Mouse (Mus musculus): Measurements from ENCODE around the gene Fbxo41.
A peak's percentile ranks its signal among the peaks of the same experiment; 100 is the strongest.
"Not testable (repeated sequence)": the region's sequence is repeated elsewhere in the genome, so short reads cannot be mapped to it uniquely, and the experiment has no call there.

Gene Fbxo41

DNA sequence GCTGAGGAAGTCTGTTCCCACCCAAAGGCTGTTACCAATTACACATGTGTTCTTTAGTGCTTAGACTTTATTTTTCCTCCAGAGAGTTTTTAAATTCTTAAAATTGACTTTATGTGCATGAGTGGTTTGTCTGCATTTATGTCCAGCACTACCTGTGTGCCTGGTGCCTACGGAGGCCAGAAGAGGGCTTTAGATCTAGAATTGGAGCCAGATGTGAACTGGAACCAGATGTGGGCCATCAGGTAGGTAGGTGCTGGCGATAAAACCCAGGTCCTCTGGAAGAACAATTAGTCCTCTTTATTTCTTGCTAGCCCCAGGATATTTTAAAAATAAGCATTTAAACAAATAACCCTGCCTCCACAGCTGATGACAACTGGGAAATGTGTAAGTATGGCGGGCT is 11.2 kb downstream of the Fbxo41 start:
- no peak for DNase-seq (ENCODE audit: low spot score in 2 of 2)

DNA sequence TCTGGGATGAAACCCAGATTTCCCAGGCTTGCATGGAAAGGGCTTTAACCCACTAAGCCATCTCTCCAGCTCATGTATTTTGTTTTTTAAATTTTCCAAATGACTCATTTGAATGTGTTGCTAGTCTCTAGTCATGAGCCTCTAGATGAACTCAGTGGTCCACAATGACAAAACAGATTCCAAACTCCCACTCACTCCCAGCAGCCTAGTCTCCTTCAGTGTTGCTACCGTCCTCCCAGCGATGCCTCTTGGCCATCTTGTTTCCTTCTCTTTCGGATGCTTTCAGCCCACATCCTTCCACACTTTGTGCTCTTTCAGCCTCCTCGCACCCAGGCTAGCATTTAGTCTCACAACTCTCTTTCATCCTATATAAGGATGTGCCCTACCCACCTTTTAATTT is 12.5 kb downstream of the Fbxo41 start:
- DNase-seq (ENCODE audit: low spot score in 2 of 2) = no peak

DNA sequence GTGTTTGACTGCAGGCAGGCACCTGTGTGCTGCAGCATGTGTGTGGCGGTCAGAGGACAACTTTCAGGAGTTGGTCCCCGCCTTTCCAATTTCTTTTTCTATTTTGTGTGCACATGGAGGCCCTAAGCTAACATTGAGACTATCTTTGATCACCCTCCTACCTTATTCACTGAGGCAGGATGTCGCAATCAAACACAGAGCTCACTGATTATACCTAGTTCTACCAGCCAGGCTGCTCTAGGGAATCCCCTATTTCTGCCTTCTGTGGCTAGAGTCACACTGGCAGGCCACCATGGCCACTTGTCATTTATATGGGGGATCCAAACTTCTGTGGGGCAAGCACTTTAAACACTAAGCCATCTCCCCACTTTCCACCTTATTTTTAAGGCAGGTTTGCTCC is 13.1 kb downstream of the Fbxo41 start:
- no peak for DNase-seq (ENCODE audit: low spot score in 2 of 2)

DNA sequence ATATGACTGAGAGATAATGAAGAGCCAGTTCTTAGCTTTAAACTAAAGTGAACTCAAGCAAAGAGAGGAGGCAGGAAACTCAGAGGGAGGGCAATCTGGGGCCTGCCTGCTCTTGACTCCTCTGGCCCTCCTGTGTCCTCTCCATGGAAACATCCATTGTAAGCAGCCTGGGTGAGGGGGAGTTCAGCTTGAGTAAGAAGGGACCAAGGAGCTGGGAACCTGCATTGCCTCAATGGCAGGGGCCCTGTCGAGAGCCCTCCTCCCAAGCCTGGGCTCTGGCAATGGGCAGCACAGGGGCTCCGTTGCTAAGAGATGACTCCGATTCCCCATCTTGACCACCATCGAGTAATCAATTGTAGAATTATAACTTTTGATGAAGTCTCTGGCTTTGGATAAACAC is 14.3 kb downstream of the Fbxo41 start:
- no peak for DNase-seq (ENCODE audit: low spot score in 2 of 2)

DNA sequence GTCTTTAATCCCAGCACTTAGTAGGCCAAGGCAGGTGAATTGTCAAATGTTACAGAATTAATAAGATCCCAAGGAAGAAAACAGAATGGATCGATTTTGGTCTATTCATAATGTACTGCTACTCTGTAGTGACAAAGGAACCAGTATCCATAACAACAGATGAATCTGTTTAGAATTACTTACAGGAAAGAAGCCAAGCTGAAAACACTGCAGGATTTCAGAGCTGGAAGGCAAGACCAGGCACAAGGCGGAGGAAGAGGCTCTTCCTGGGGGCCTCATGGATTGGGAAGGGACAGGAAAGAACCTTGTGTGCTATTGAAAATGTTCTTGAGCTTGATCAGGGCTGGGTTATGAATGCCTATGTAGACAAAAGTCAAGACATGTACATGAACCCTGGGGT is 17.1 kb downstream of the Fbxo41 start:
- DNase-seq (ENCODE audit: low spot score in 2 of 2) = no peak

DNA sequence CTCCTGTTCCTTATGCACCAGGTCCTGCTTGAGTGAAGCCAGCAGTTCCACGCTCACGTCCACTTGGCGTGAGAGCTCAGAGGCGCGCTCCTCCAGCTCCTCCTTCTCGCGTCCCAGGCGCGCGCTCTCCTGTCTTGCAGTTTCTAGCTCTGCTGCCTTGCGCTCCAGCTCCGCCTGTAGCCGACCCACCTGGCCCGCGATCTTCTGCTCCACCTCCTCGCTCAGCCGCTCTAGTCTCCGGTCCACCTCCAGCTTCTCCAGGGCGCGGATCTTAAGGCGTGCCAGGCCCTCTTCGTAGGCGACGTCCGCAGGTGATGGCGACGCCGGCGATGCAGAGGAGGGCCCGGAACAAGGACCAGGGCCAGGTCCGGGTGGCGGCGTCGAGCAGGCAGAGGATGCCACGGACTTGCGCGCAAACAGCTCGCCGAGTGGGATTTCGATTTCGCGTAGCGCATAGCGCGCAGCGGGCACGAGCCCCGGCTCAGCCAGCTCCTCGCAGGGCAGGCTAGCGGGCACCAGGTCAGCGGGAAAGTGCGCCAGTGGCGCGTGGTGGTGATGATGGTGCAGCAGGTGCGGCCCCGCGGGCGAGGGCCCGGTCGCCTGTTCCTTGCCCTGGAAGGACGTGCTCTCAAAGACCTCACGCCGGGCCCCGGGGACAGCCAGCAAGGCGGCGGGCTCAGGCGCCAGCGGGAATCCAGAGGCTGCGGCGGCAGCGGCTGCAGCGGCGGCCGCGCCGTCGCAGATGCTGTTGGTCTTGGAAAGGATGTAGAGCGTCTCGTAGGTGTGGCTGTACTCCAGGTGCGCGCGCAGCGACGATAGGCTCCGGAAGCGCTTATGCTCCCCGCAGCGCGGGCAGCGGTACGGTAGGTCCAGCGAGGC is 18.7 kb downstream of the Fbxo41 start:
- DNase-seq (ENCODE audit: low spot score in 2 of 2) = no peak

DNA sequence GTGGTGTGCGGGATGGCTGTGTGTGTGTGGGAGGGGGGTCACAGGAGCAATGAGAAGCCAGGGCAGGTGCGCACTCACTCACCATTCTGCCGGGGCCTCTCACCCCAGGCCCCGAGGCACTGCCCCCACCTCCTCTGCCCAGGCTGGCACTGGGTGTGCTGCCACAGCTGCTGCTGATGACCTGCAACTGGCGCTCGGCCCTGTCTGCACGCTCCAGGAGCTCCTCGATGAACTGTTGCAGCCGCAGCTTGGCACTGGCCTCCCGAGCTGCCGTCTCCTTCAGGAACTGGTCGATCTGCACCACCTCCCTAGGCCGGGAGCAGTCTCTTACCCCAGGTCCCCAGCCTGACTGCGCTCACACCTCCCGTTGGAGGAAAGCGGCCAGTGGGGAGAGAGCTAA is 22.1 kb downstream of the Fbxo41 start:
- no peak for DNase-seq (ENCODE audit: low spot score in 2 of 2)

DNA sequence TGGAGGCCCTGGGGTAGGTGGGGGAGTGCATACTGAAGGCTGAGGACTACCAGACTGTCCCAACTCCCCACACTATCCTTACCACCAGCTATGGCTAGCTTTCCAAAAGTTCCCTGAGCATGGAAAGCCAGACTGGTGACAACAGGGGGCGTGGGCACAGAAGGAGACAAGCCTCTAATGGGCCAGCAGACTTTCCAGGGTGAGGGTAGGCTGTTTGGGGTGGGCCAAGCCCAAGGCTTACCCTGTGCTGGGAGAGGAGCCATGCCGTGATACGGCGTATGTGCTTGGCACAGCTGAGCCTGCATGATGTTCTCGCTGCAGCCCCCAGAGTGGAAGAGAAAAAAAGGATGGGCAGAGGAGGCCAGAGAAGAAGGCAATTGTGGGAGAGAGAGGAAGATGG is 22.8 kb downstream of the Fbxo41 start:
- no peak for DNase-seq (ENCODE audit: low spot score in 2 of 2)

DNA sequence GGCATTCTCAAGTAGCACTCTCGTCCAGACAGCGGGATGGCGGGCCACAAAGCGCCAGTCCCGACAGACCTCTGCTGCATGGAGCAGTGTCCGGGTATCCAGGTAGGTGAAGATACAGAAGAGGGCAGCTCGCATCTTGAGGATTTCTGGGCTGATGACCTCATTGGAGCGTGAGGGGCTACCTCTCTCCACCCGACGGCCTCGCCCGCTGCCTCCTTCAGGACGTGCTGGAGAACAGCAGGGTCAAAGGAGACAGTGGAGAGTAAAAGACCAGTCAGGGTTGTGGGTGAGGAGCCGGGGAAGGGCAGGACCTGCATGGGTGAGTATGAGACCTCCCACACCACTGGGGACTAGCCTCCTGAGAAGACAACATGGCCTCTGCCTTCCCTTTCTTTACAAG is 24.4 kb downstream of the Fbxo41 start:
- no peak for DNase-seq (ENCODE audit: low spot score in 2 of 2)

DNA sequence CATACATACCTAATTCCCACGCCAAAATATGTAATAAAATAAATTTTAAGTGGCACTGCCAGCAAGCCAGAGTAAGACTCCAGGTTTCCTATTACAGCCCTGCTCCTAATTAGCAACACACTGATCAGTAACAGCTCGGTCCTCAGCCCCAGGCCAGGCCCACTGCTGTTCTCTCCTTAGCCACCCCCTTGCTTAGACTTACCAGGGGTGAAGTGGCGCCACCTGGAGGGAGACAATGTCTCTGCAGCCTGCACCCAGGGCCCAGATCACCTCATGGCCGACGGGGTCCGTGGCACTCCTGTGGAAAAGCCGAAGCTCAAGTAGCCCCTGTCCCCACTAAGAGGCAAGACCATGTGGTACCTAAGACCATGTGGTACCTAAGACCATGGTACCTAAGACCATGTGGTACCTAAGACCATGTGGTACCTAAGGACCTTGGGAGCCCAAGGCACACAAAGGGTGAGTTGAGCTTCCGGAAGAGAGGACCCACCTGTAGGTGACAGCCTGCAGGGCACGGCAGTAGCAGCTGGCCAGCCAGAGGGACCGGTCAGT is 25.4 kb downstream of the Fbxo41 start:
- DNase-seq (ENCODE audit: low spot score in 2 of 2) = no peak

DNA sequence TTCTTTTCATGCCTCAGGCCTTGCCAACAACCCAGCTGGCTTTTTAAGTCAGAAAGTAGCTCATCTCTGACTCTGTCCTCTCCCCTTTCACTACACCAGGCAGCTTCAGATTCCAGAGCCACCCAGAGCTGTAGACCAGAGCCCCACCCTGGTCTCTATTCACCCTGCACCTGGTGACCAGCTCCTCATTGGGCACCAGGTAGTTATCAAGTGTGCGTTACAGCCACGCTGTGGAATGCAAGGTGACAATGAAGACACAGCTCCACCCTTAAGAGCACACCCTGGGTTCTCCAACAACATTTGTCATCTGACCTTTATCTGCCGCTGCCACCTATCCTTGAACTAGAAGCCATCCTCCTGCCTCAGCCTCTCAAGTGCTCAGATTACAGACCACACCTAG is 27.2 kb downstream of the Fbxo41 start:
- no peak for DNase-seq (ENCODE audit: low spot score in 2 of 2)

DNA sequence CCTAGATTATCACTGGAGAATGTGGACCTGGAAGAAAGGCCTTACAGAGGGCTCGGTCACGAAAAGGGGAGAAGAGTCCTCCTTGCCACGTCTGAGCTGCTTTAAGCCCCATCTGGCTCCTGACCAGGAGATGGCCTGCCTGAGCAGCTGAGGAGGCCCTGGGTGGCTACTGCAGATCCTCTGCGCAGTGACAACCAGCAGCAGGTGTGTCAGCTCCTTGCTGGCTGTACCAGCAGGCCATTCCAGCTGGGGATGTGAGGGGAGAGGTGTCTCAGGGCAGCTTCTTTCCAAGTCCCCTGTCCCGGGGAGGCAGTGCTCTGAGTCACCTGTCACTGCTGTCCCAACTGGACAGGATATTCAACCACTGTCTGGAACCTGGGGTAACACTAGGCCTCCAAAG is 30.3 kb downstream of the Fbxo41 start:
- DNase-seq (ENCODE audit: low spot score in 2 of 2) = no peak

DNA sequence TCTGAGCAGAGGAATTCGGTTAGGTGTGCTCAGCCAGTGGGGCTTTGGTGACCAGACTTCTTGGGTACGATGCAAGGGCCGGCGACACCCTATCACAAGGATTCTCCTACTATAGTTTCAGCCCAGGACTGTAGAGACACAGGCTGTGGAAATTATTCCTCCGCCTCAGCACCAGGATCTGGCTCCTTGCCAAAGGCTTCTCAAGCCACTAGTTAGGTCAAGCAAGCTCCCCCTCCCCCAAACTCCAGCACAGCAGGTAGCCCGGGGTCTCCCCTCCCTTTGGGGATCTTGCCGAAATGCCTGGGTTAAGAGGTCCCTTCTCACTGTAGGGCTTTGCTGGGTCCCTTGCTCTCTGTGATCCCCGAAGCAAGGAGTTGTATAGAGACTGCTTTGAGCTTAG is 30.8 kb downstream of the Fbxo41 start:
- no peak for DNase-seq (ENCODE audit: low spot score in 2 of 2)

DNA sequence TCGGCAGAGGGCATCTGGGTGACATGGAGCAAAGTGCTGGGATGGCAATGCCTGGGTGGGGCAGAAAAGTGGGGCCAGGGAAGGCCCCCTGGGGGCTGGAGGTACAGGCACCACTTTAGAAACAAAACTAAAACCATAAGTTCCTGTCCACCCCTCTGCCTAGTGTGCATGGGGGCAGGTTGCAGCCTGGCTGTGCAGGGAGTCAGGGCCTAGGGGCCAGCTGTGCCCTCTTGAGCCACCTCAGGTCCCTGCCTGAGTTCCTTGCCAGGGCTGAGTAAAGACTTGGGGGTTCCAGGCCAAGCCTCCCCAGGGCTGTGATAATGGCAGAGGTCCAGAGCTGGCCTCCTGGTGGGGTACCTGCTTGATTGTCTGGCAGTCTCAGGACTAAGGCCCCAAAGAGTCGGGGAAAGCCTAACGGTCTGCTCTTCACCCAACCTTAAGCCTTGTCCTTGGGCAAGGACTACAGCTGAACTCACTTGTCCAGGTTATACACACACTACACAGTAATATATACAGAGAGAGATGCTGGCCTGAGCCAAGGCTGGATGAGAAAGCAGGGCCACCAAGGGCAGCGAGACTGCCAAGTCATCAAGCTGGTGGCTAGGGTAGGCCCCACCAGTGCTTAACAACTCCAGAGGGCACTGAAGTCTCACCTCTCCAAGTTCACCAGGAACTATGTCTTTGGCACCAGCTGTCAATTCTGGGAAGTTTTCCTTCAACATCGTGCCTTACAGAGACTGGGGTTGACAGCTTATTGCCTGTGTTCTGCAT is 32.9 kb downstream of the Fbxo41 start:
- DNase-seq (ENCODE audit: low spot score in 2 of 2) = no peak

DNA sequence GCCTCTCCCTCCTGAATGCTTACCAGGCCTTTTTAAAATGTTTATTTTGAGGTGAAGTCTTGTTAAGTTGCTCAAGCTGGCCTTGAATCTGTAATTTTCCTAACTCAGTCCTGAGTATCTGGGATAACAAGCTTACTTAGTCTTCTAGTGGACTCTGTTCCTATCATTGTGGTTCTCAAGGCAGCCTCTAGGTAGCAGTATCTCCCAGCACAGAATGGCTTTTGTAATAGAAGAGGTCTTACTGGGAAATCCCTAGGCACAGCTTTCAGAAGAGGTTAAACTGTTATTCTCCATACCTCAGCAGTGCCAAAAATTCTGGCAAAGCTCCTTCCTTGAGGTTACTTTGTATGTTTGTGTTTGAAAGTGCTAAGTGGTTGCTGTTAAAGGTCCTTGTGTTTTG is 37.4 kb downstream of the Fbxo41 start:
- no peak for DNase-seq (ENCODE audit: low spot score in 2 of 2)

DNA sequence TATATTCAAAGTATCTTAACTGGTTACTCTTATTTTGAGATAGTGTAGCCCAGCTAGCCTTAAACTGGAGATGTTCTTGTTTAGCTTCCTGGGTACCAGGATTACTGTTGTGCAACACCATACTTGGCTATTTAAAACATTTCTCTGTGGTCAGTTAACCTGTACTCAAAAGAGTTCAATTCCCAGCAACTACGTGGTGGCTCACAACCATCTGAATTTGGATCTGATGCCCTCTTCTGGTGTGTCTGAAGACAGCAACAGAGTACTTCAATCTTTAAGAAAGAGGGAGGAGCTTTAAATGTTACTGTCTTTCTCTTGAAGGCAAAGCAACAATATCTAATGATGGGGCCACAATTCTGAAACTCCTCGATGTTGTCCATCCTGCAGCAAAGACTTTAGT is 43.2 kb downstream of the Fbxo41 start:
- DNase-seq (ENCODE audit: low spot score in 2 of 2) = no peak

DNA sequence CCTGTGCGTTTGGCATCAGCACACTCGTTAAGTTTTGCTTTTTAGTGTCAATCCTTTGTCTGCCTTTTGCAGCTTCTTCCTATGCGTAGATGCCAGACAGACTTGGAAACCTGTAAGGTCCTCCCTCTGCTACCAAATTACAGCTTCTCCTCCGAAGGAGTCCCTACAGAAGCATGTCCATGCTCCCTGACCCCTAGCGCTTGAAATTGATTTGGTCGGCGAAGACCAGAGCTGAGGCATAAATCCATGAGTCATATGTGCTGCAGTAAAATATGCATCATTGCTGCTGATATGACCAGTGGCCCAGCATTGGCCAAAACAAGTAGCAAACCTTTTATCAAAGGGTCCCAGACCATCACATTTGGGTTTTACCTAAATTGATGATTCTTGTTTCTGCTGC is 50.0 kb downstream of the Fbxo41 start:
- DNase-seq (ENCODE audit: low spot score in 2 of 2) = no peak

DNA sequence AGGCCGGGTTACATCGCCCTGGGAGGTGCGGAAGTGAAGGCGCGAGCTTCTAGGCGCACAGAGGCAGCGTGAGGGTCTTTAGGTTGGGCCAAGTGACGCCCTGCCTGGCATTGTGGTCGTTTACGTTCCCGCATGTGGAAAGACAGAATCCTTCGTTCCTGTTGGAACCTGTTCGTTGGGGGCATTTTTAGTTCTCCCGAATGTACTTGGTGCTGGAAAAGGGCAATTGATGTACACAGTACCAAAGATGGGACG is 50.5 kb downstream of the Fbxo41 start:
- no peak for DNase-seq (ENCODE audit: low spot score in 2 of 2)

DNA sequence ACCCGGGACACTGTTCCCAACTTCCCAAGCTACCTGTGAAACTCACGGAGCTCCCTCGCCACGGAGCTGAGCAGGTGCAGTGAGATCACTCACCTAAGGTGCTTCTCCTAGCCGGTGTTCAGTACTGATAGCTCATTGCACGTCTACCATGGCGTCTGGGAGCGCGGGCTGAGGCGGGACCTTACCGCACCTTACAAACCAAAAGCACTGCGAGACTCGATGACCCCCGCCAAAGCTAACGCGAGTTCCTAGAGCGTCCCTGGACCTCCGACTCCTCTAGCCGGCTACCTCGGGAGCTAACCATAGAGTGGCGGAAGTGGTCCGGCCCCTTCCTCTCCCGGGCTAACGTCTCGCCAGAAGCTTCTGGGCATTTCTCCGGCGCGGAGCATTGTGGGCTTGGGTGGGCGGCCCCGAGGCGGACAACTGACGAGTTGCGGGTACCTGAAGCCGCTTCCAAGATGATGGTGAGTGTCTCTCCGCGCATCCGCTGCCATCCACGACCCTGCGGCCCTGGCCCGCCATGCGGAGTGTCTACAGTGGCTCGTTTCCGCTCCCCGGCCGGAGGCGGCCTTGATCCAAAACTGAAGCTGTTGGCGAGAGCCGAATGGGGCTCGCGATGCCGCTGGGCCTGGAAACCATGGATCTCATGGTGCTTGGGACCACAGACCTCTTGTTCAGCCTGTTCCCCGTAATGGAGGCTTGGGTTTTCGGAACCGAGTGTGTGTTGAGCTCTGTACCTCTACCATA is 51.0 kb downstream of the Fbxo41 start, which contains the start of gene Pradc1:
Gene Pradc1 (minus strand): TSS at position 307 of the 747 bp plus-strand sequence.
- peak; percentile 97 for DNase-seq (ENCODE audit: low spot score in 2 of 2)

DNA sequence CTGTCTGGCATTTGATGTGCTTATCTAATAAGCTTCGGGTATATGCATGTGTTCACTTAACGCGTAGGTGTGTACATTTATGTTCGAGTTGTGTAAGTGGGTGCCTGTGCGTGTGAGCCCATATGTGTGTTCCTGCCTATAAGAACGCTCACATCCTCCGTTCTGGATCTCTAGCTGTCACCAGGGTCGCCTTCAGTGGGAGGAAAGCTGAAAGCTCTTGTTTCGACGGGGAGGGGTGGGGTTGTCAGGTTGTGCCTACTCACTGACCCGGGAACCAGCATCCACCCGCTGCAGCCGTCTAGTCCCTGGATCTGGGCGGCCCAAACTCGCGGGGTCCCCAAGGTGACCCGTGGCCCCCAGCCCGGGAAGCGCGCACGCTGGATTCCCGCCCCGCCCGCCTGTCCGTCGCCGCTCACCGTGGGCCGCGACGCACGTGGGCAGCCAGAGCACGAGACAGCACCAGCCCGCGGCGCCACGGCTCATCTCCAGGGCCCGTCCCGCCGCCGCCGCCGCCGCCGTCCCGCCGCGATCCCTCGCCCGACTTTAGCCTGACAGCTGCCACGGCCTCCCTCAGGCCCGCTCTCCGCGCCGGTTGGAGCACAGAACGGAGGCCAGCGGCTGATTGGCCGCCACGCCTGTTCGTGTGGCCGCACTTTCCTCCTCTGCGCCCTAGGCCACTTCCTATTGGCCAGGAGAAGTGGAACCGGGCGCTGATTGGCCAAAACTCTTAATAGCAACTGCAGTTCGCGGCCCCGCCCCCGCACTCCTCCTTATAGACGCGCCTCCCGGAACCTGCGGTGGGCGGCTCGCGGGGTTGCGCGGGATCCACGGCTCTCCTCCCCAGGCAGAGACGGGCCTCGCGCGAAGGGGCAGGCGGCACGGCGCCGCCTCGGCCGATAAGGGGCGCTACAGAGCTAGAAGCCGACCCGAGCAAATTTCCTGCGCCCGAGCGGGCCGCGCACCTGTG is 51.8 kb downstream of the Fbxo41 start, which contains the start of gene Cct7:
Gene Cct7 (plus strand): TSS at position 818 of the 967 bp plus-strand sequence.
- peak in 1 of 2 experiments; percentile 97 for DNase-seq (ENCODE audit: low spot score in 2 of 2)

DNA sequence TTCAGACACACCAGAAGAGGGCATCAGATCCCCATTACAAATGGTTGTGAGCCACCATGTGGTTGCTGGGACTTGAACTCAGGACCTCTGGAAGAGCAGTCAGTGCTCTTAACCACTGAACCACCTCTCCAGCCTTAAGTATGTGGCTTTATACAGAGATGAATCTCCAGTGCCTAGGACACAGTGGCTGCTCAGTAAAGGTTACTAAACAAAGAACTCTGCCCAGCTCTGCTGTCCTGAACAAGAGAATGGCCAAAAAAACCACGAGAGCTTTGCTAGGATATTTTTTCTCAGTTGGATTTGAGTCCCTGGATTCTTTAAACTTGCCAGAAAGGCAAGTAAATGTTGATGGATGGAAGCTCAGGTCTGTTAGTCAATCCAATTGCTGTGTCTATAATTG is 52.7 kb downstream of the Fbxo41 start:
- DNase-seq (ENCODE audit: low spot score in 2 of 2) = not testable (repeated sequence)
